Mouse (Mus musculus) kidney, postnatal 14 days (tissue): ENCODE results near the gene Tomm40.

Experiments
- DNase-seq: peaks from one replicate; pipeline ENCODE4 v3.0.0; 2022; ENCODE audit warnings: mixed read lengths

Gene Tomm40

DNA sequence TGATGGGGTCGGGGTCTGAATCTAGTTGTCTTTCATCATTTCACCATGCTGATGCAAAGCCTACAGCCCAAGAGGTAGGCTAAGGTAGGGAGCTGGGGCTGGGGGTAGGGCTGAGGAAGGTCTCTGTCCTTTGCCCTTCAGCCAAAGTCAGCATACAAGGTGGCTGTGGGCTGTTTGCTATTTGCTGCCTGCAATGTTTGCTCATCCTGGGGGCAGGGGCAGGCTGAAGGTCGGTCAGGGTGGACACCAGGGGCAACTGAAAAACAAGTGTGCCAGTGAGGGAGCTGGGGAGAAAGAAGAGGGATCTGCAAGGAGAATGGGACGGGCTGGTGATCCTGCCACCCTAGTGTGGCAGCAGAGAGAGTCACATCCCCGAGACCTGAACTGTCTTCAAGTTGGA, 29.9 kb downstream of the Tomm40 start:
- no peak for DNase-seq

DNA sequence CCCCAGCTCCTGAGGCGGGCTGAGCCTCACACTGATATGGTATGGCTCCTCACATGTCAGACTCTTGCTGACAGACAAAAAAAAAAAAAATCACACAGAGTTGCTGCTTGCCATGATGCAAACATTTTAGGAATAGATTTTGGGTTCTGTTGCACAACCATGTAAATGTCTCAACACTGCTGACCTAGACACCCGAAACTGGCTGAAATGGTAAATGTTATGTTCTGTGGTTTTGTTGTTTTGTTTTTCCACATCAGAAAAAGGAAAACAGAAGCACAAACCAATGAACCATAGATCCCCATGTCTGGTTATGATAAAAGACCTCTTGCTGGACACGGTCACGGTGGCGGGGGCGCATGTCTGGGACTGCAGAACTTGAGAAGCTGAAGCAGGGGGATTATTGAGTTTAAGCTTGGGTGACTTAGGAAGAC, 31.5 kb downstream of the Tomm40 start:
- DNase-seq = no peak

DNA sequence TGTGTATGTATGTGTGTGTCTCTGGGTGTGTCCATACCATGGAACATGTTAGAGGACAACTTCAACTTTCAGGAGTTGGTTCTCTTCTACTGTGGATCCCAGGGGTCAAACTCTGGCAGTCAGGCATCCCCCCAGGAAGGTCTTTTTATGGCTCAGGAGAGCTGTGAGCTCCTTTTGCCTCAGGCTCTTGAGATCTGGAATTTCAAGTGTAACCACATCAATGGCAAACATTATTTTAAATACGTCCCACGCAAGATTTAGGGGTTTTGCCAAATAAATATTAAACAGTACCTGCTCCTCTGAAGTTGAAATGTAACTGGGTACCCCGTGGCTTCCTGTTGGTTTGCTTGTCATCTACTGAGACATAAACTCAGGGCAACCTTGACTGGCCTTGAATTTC, 32.3 kb downstream of the Tomm40 start:
- DNase-seq = no peak

DNA sequence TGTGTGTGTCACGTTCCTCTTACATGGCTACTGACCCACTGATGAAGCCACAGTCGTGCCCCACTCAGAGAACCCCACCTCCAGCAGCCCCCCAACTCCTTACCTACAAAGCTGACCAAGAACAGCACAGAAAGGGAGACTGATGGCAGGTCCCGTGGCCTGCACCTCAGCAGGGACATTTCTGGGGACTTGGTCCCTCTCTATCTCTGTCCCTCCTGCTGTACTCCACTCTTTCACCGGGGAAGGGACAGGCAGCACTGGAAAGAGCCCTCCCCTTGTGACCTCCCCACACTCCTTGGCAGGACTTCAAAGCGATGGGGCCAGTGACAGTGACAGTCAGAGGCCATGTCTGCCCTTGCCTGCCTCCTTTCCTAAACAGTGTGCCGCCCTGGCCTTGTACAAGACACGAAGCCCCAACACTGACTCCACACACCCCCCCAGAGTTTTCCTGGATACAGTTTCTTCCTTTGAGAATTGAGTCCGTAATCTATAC, 34.0 kb downstream of the Tomm40 start, which contains the start of the genes Gm44805 and Apoc4:
TSS of gene Gm44805 (minus strand) at position 222 of the 493 bp plus-strand sequence.
TSS of gene Apoc4 (minus strand) at position 278 of the 493 bp plus-strand sequence.
- DNase-seq = no peak

- no peak for DNase-seq
Observed at GRCm38 (mm10) chr7:19680702-19681101, 34.5 kb downstream of the Tomm40 start.

DNA sequence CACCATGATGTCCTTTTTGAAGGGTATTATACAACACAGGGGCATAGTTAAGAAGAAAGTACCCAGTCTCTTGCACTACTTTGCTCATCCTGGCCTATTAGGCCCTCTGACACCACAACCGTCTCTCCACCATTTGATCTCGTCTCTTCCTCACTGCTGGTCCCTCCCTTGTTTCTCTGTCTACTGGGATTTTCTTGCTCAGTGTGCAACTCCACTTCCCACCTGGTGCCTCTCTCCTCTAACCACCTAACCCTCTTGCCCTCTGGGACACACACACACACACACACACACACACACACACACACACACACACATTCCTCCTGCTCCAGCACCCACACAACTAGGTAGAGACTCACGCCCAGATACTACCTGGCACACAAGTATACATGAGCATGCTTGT, 36.3 kb downstream of the Tomm40 start:
- no peak for DNase-seq

GRCm38 (mm10) chr7:19677872-19678271, 37.4 kb downstream of the Tomm40 start, which contains the start of gene Apoc2:
TSS of gene Apoc2 (minus strand) at chr7:19677941.
- DNase-seq = no peak

GRCm38 (mm10) chr7:19676662-19677061, 38.6 kb downstream of the Tomm40 start:
- no peak for DNase-seq

DNA sequence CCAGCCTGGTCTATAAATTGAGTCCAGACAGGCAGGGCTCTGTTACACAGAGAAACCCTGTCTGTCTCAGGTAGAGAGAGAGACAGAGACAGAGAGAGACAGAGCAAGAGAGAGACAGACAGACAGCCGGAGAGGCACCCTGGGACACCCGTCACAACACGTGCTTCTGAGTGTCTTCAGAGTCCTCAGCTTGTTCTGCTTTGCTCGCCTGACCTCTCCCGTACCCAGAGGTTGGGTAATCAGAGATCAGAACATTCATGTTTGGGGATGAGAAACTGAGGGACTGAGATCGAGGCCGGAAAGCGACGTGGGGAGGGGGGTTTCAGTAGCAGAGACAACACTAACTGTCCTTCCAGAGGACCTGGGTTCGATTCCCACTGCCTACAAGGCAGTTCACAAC, 39.4 kb downstream of the Tomm40 start:
- DNase-seq = no peak

GRCm38 (mm10) chr7:19673083-19673699, 42.0 kb downstream of the Tomm40 start:
- DNase-seq = no peak

DNA sequence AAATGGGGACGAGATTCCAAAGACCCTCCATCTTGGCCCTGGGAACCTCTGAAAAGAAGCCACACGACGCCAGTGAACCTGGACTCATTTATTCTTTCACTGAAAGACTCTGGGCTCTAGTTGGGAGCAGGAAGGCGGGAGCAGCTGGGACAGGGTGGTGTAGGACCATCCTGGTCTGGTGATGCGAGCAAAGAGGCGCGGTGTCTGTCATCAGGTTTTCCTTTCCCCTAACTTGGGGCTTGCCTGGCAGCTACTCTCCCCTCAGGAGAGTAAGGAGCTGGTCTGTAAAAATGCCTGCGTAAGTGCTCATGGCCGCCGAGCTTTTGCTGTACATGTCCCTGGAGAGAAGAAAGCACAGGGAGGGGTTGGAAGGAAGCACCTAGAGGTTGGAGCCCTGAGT, 43.7 kb downstream of the Tomm40 start:
- no peak for DNase-seq

GRCm38 (mm10) chr7:19668947-19669721, 46.1 kb downstream of the Tomm40 start:
- DNase-seq = peak; percentile 95

GRCm38 (mm10) chr7:19667434-19667833, 47.8 kb downstream of the Tomm40 start:
- no peak for DNase-seq

- DNase-seq = no peak
Observed at GRCm38 (mm10) chr7:19666750-19667149, 48.5 kb downstream of the Tomm40 start.

- peak; percentile 98 for DNase-seq
Observed at GRCm38 (mm10) chr7:19664955-19665841, 50.0 kb downstream of the Tomm40 start, which contains the start of gene Clptm1. TSS of gene Clptm1 (minus strand) at chr7:19665033.

DNA sequence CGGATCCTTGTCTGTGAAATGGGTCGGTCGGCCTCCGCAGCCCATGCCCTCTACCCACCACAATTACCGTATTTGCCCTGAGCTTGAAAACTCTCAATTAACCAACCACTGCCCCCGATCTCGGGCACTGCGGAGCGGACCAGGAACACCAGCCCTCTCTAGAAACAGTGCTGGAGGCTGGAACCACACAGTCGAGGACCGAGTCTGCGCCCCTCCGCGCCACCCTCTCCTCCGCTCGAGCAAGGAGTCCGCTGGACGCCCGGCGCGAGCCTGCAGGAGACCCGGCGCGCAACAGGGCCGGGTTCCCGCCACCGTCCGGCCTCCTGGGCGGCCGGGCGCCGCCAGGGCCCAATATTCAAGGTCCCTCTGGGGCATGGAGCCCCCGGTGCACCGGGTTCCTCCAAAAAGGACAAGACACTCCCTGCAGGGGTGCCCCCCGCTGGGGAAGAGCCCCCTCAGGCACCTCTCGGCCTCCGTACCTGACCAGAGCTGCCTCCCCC, 50.7 kb downstream of the Tomm40 start:
- no peak for DNase-seq

GRCm38 (mm10) chr7:19663940-19664339, 51.3 kb downstream of the Tomm40 start:
- DNase-seq = no peak

DNA sequence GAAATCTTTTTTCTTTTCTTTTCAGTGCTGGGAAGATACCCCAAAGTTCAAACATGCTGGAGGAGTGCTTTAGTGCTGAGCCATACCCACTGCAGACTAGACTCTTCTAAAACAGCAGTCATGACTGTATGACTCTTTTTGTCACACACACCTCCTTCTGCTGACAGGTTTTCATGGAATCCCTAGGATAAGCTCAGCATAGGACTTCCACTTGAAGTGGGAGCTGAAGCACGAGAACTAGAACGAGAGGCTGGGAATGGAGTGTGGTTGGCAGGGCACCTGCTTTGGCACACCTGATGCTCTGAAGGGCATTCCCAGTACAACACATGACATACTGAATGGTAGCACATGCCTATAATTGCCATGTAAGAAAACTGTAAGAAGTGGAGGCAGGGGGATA, 62.6 kb downstream of the Tomm40 start:
- no peak for DNase-seq
